Mouse (Mus musculus): ENCODE results near the gene Twnk.

DNA sequence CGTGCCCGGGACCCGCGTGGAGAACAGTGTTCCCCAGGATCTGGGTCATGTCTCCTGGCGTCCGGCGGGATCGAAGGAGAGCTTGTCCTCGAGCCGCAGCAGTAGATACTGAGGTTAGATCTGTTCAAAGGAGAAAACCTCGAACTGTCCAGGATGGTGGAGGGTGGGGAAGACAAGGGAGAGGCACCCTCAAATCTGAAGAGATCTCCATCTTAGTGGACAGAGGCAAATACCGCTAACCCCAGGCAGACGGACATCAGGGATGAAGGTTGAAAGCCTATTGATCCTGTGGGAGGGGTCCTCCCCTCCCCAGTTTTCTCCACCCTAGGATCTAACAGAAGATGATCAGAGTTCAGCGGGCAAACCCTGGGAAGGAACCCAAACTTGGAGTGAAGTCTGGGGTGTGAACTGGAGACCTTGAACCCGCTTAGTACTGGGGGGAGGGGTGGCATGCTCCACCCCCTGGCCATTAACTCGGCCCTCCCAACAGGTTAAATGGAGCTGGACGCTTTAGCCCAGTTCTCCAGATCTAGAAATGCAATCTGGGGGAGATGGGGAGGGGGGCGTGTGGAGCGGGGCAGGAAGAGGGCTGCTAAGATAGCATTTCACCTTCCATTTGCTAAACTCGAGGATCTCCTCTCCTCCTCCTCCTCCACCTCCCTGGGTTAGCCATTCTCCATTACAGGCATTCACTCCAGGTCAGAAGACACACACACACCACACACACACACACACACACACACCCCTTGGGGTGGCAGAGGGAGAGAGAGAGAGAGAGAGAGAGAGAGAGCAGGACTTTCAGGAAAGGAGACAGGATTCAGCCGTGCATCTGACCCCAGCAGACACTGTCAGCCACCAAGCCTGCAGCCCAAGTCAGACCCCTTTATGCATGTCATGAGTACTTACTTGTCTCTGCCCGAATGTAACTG lies 15.6 kb upstream of the Twnk start:
- TF ChIP-seq CTCF (IDR thresholded peaks at IDR 0.05; ENCODE audit: insufficient read depth, low read length) (no peak), POLR2A (IDR thresholded peaks at IDR 0.05; ENCODE audit: borderline replicate concordance, extremely low read depth, low read depth, low read length) (no peak)
